Mouse (Mus musculus): ENCODE measurements around the gene Slc25a44. TPM values are rescaled to one million over a fixed set of nuclear protein-coding genes. Genes with fewer than 3 reads are reported as not detected.

The Slc25a44 gene
- total RNA-seq, 1 experiment: 13.6 TPM

DNA sequence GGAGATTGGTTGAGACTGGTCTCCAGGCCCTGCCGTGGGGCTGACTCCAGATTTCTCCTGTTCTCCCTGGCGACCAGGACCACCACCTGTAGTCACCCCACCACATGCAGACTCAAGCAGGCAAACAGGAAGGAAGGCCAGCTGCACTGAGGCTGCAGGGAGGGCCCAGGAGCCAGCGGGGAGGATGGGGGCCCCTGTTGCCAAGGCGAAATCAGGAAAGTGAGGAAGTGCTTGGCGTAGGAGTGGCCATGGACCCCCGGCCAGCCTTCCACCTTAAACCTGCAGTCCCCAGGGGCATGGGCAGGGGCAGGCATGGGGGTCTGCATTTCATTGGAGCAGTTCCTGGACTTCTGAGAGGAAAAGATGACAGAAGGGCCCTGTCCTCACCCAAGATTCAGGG lies 63.8 kb downstream of the Slc25a44 start:
- in situ Hi-C loops (cut with MboI; ENCODE audit: low sequenced_read_pairs in 2 of 2, unreplicated experiment in 2 of 2): no loop called here
- no peaks in the 10 kb centered on the region for H3K9me3 ChIP-seq (ENCODE audit: control insufficient read depth, insufficient read depth, low read depth, low read length)
- H3K36me3 ChIP-seq (ENCODE audit: control insufficient read depth, insufficient read depth, low read length, poor library complexity, severe bottlenecking): peaks cover 61% of the 10 kb centered on the region
- H3K4me1 ChIP-seq (ENCODE audit: control insufficient read depth in 2 of 2, insufficient read depth in 2 of 2, low read length in 2 of 2, poor library complexity in 1 of 2): peaks cover 0 to 17% of the 10 kb centered on the region in 2 experiments; a peak in 2 of 4 replicates
- TF ChIP-seq ZNF384 (IDR thresholded peaks at IDR 0.05; ENCODE audit: low read depth, low read length) (no peak), CHD2 (IDR thresholded peaks at IDR 0.05; ENCODE audit: low read depth, low read length) (no peak), MAFK (IDR thresholded peaks at IDR 0.05; ENCODE audit: insufficient read depth, low read depth, low read length) (no peak), HCFC1 (IDR thresholded peaks at IDR 0.05; ENCODE audit: borderline replicate concordance, insufficient read depth, low read length) (no peak), ZC3H11A (IDR thresholded peaks at IDR 0.05; ENCODE audit: borderline replicate concordance, low read depth, low read length) (no peak)
- H3K4me3 ChIP-seq (ENCODE audit: insufficient read depth in 1 of 2, low read depth in 1 of 2, low read length in 2 of 2, poor library complexity in 1 of 2, severe bottlenecking in 1 of 2): no peak overlapping the region
- no peak overlapping the region for H3K27ac ChIP-seq (ENCODE audit: insufficient read depth, low read depth, low read length, poor library complexity, severe bottlenecking)
- DNase-seq (ENCODE audit: low read depth, low spot score): no peak
- H3K9ac ChIP-seq (ENCODE audit: insufficient read depth, low read depth, low read length, poor library complexity, severe bottlenecking): no peak overlapping the region

Other genes starting within 250 kb of the Slc25a44 start
- gene Rhbg, start 170.4 kb downstream of the Slc25a44 start, total RNA-seq (2012; rRNA removed): 3.4 and 4.6 TPM in 2 replicates
- 2.4 and 2.9 TPM in 2 replicates for gene Gm38392, start 137.9 kb downstream of the Slc25a44 start, total RNA-seq (2012; rRNA removed)
- gene Tsacc, start 128.1 kb downstream of the Slc25a44 start, total RNA-seq (2012; rRNA removed): 8.4 and 16.7 TPM in 2 replicates
- gene Cct3, start 128.0 kb downstream of the Slc25a44 start, total RNA-seq (2012; rRNA removed): 793 and 920 TPM in 2 replicates
- gene Glmp, start 100.1 kb downstream of the Slc25a44 start, total RNA-seq (2012; rRNA removed): 147 and 226 TPM in 2 replicates
- 24.3 and 39.5 TPM in 2 replicates for gene Tmem79, start 89.0 kb downstream of the Slc25a44 start, total RNA-seq (2012; rRNA removed)
- gene Smg5, start 88.9 kb downstream of the Slc25a44 start, total RNA-seq (2012; rRNA removed): 182 and 230 TPM in 2 replicates
- gene Paqr6, start 60.6 kb downstream of the Slc25a44 start, total RNA-seq (2012; rRNA removed): 1.6 and 2.2 TPM in 2 replicates
- 2.6 and 3.2 TPM in 2 replicates for gene Bglap3, start 52.4 kb downstream of the Slc25a44 start, total RNA-seq (2012; rRNA removed)
- gene Bglap2, start 46.4 kb downstream of the Slc25a44 start, total RNA-seq (2012; rRNA removed): not detected in 2 replicates
- gene Bglap, start 40.7 kb downstream of the Slc25a44 start, total RNA-seq (2012; rRNA removed): not detected in 2 replicates
- 89.5 and 97.0 TPM in 2 replicates for gene Pmf1, start 14.8 kb downstream of the Slc25a44 start, total RNA-seq (2012; rRNA removed)
- gene Sema4a, start 36.0 kb upstream of the Slc25a44 start, total RNA-seq (2012; rRNA removed): 8.8 and 10.1 TPM in 2 replicates
- 80.1 and 121 TPM in 2 replicates for gene Lmna, start 84.8 kb upstream of the Slc25a44 start, total RNA-seq (2012; rRNA removed)
- 24.9 and 29.8 TPM in 2 replicates for gene Mex3a, start 107.3 kb upstream of the Slc25a44 start, total RNA-seq (2012; rRNA removed)
- gene Rab25, start 123.2 kb upstream of the Slc25a44 start, total RNA-seq (2012; rRNA removed): 2.1 and 4.0 TPM in 2 replicates
- gene Lamtor2, start 127.9 kb upstream of the Slc25a44 start, total RNA-seq (2012; rRNA removed): 108 and 112 TPM in 2 replicates
- gene Ubqln4, start 128.6 kb upstream of the Slc25a44 start, total RNA-seq (2012; rRNA removed): 103 and 135 TPM in 2 replicates
- 827 and 1,221 TPM in 2 replicates for gene Ssr2, start 150.7 kb upstream of the Slc25a44 start, total RNA-seq (2012; rRNA removed)
- gene Arhgef2, start 180.8 kb upstream of the Slc25a44 start, total RNA-seq (2012; rRNA removed): 50.8 and 80.0 TPM in 2 replicates
- not detected in 2 replicates for gene Rxfp4, start 228.0 kb upstream of the Slc25a44 start, total RNA-seq (2012; rRNA removed)

Data from ES-E14 (cell line).